Mouse (Mus musculus): ENCODE results near the gene Smarca5.
"Not testable (repeated sequence)": the region's sequence is repeated elsewhere in the genome, so short reads cannot be mapped to it uniquely, and the experiment has no call there.

Gene Smarca5

GRCm38 (mm10) chr8:80739155-80739924, at the start of gene Smarca5:
Gene Smarca5, minus strand, starts transcription at chr8:80739497.
- H3K36me3 ChIP-seq (ENCODE audit: control insufficient read depth, insufficient read depth, low read length, poor library complexity, severe bottlenecking), result not testable (repeated sequence)

GRCm38 (mm10) chr8:80784559-80784958, 45.3 kb upstream of the Smarca5 start:
- no peaks in the 10 kb centered on the region for H3K36me3 ChIP-seq (ENCODE audit: control insufficient read depth, insufficient read depth, low read length, poor library complexity, severe bottlenecking)
- no peak for DNase-seq (ENCODE audit: low read depth, low spot score)
- no peaks in the 10 kb centered on the region for H3K27me3 ChIP-seq (ENCODE audit: control insufficient read depth, insufficient read depth, low read length, poor library complexity, severe bottlenecking)

More at GRCm38 (mm10) chr8:80739155-80739924, at the start of gene Smarca5:
- DNase-seq (ENCODE audit: low read depth, low spot score), result peak; percentile 96
- H3K27me3 ChIP-seq (ENCODE audit: control insufficient read depth, insufficient read depth, low read length, poor library complexity, severe bottlenecking), result not testable (repeated sequence)

- H3K36me3 ChIP-seq (ENCODE audit: control insufficient read depth, insufficient read depth, low read length, poor library complexity, severe bottlenecking), result no peaks in the 10 kb centered on the region
- no peaks in the 10 kb centered on the region for H3K27me3 ChIP-seq (ENCODE audit: control insufficient read depth, insufficient read depth, low read length, poor library complexity, severe bottlenecking)
Observed at GRCm38 (mm10) chr8:80783271-80783670, 44.0 kb upstream of the Smarca5 start.

GRCm38 (mm10) chr8:80781338-80781737, 42.0 kb upstream of the Smarca5 start:
- H3K27me3 ChIP-seq (ENCODE audit: control insufficient read depth, insufficient read depth, low read length, poor library complexity, severe bottlenecking), result no peaks in the 10 kb centered on the region
- DNase-seq (ENCODE audit: low read depth, low spot score), result no peak

More at GRCm38 (mm10) chr8:80783271-80783670, 44.0 kb upstream of the Smarca5 start:
- DNase-seq (ENCODE audit: low read depth, low spot score), result no peak

GRCm38 (mm10) chr8:80780271-80780670, 41.0 kb upstream of the Smarca5 start:
- no peaks in the 10 kb centered on the region for H3K36me3 ChIP-seq (ENCODE audit: control insufficient read depth, insufficient read depth, low read length, poor library complexity, severe bottlenecking)
- no peaks in the 10 kb centered on the region for H3K27me3 ChIP-seq (ENCODE audit: control insufficient read depth, insufficient read depth, low read length, poor library complexity, severe bottlenecking)
- DNase-seq (ENCODE audit: low read depth, low spot score), result no peak

More at GRCm38 (mm10) chr8:80781338-80781737, 42.0 kb upstream of the Smarca5 start:
- H3K36me3 ChIP-seq (ENCODE audit: control insufficient read depth, insufficient read depth, low read length, poor library complexity, severe bottlenecking), result no peaks in the 10 kb centered on the region

GRCm38 (mm10) chr8:80776436-80776835, 37.1 kb upstream of the Smarca5 start:
- H3K27me3 ChIP-seq (ENCODE audit: control insufficient read depth, insufficient read depth, low read length, poor library complexity, severe bottlenecking), result no peaks in the 10 kb centered on the region
- no peak for DNase-seq (ENCODE audit: low read depth, low spot score)
- H3K36me3 ChIP-seq (ENCODE audit: control insufficient read depth, insufficient read depth, low read length, poor library complexity, severe bottlenecking), result no peaks in the 10 kb centered on the region

GRCm38 (mm10) chr8:80772732-80773460, 33.6 kb upstream of the Smarca5 start:
- DNase-seq (ENCODE audit: low read depth, low spot score), result peak; percentile 28
- H3K27me3 ChIP-seq (ENCODE audit: control insufficient read depth, insufficient read depth, low read length, poor library complexity, severe bottlenecking), result no peaks in the 10 kb centered on the region

GRCm38 (mm10) chr8:80768451-80768850, 29.2 kb upstream of the Smarca5 start:
- H3K27me3 ChIP-seq (ENCODE audit: control insufficient read depth, insufficient read depth, low read length, poor library complexity, severe bottlenecking), result no peaks in the 10 kb centered on the region
- no peaks in the 10 kb centered on the region for H3K36me3 ChIP-seq (ENCODE audit: control insufficient read depth, insufficient read depth, low read length, poor library complexity, severe bottlenecking)
- DNase-seq (ENCODE audit: low read depth, low spot score), result no peak

More at GRCm38 (mm10) chr8:80772732-80773460, 33.6 kb upstream of the Smarca5 start:
- H3K36me3 ChIP-seq (ENCODE audit: control insufficient read depth, insufficient read depth, low read length, poor library complexity, severe bottlenecking), result no peaks in the 10 kb centered on the region

GRCm38 (mm10) chr8:80753017-80753715, 13.9 kb upstream of the Smarca5 start:
- no peaks in the 10 kb centered on the region for H3K27me3 ChIP-seq (ENCODE audit: control insufficient read depth, insufficient read depth, low read length, poor library complexity, severe bottlenecking)
- no peaks in the 10 kb centered on the region for H3K36me3 ChIP-seq (ENCODE audit: control insufficient read depth, insufficient read depth, low read length, poor library complexity, severe bottlenecking)
- DNase-seq (ENCODE audit: low read depth, low spot score), result peak; percentile 80

GRCm38 (mm10) chr8:80752429-80752828, 13.1 kb upstream of the Smarca5 start:
- no peak for DNase-seq (ENCODE audit: low read depth, low spot score)

GRCm38 (mm10) chr8:80749091-80749490, 9.8 kb upstream of the Smarca5 start:
- H3K36me3 ChIP-seq (ENCODE audit: control insufficient read depth, insufficient read depth, low read length, poor library complexity, severe bottlenecking), result no peaks in the 10 kb centered on the region
- H3K27me3 ChIP-seq (ENCODE audit: control insufficient read depth, insufficient read depth, low read length, poor library complexity, severe bottlenecking), result no peaks in the 10 kb centered on the region; the same call in 1 of the 2 replicates
- DNase-seq (ENCODE audit: low read depth, low spot score), result no peak

More at GRCm38 (mm10) chr8:80752429-80752828, 13.1 kb upstream of the Smarca5 start:
- H3K27me3 ChIP-seq (ENCODE audit: control insufficient read depth, insufficient read depth, low read length, poor library complexity, severe bottlenecking), result no peaks in the 10 kb centered on the region
- no peaks in the 10 kb centered on the region for H3K36me3 ChIP-seq (ENCODE audit: control insufficient read depth, insufficient read depth, low read length, poor library complexity, severe bottlenecking)

- H3K36me3 ChIP-seq (ENCODE audit: control insufficient read depth, insufficient read depth, low read length, poor library complexity, severe bottlenecking), result peaks cover 1% of the 10 kb centered on the region; the same call in 1 of the 2 replicates
- DNase-seq (ENCODE audit: low read depth, low spot score), result no peak
- H3K27me3 ChIP-seq (ENCODE audit: control insufficient read depth, insufficient read depth, low read length, poor library complexity, severe bottlenecking), result no peaks in the 10 kb centered on the region
Observed at GRCm38 (mm10) chr8:80739932-80740331, 635 bp upstream of the Smarca5 start.

GRCm38 (mm10) chr8:80738388-80739154, 726 bp downstream of the Smarca5 start:
- peak; percentile 43 for DNase-seq (ENCODE audit: low read depth, low spot score)
- peaks cover 3% of the 10 kb centered on the region for H3K36me3 ChIP-seq (ENCODE audit: control insufficient read depth, insufficient read depth, low read length, poor library complexity, severe bottlenecking)
- no peaks in the 10 kb centered on the region for H3K27me3 ChIP-seq (ENCODE audit: control insufficient read depth, insufficient read depth, low read length, poor library complexity, severe bottlenecking)

- DNase-seq (ENCODE audit: low read depth, low spot score), result no peak
- Histone ChIP-seq H3K27me3 (ENCODE audit: control insufficient read depth, insufficient read depth, low read length, poor library complexity, severe bottlenecking) (no peaks in the 10 kb centered on the region), H3K36me3 (ENCODE audit: control insufficient read depth, insufficient read depth, low read length, poor library complexity, severe bottlenecking) (peaks cover 5% of the 10 kb centered on the region)
Observed at GRCm38 (mm10) chr8:80738046-80738387, 1.3 kb downstream of the Smarca5 start.
